Mouse (Mus musculus) C2C12 (cell line): ENCODE results near the gene Prrx1.

Experiments used
- CTCF ChIP-seq: IDR thresholded peaks from one replicate; pipeline ENCODE4 v1.5.1; 2011; ENCODE audit not compliant: control insufficient read depth, insufficient read depth, insufficient read length
- MAX ChIP-seq: IDR thresholded peaks from one replicate; pipeline ENCODE4 v1.6.1; 2011; ENCODE audit warnings: mild to moderate bottlenecking, control low read depth
- MYOD1 ChIP-seq: IDR thresholded peaks from one replicate; pipeline ENCODE4 v1.6.1; 2011; ENCODE audit warnings: low read depth; ENCODE audit not compliant: control insufficient read depth, insufficient read length

DNA sequence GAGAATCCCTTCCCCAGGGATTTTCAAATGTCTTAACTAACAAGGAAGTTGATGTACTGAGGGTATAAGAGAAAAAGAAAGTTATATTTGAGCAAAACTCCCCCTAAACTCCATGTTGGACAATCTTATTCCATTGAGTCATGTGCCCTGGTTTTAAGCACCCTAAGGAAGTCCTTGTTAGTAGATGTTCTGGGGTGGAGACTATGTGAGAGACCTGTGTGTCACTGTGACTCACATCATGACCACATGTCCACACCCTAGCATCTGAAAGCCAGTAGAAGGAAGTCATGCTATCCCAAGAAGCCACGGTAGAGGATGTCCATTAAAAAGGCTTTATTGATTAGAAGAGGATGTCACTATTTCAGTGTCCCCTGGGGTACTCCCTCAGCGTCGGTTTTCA is 40.4 kb downstream of the Prrx1 start:
- TF ChIP-seq MYOD1 (no peak), CTCF (no peak), MAX (peak; percentile 43)
